Mouse (Mus musculus) forebrain, embryonic 11.5 days (tissue): ENCODE data around the gene Phactr1. TPM values are rescaled to one million over a fixed set of nuclear protein-coding genes. Genes with fewer than 3 reads are reported as not detected.

Experiments used
- ATAC-seq: fragments of 200-750 bp; cut with Nextera tagmentation; replicated peaks from 2 replicates; pipeline ENCODE4 v1.8.0; 2017; ENCODE audit warnings: moderate TSS enrichment; ENCODE audit not compliant: low FRiP score
- DNase-seq: peaks from one replicate; pipeline ENCODE4 v3.0.0-alpha.2; 2017; ENCODE audit warnings: low spot score
- H3K27ac ChIP-seq: fragments of 300-500 bp; sonication (generic); 2 replicates; pipeline ENCODE4 v1.5.1; 2014; ENCODE audit warnings: low read depth, low read length
- H3K27me3 ChIP-seq: fragments of 300-500 bp; sonication (generic); 2 replicates; pipeline ENCODE4 v1.6.1; 2014; ENCODE audit warnings: mild to moderate bottlenecking, low read length, mixed read lengths; ENCODE audit not compliant: control insufficient read depth, insufficient read depth
- H3K36me3 ChIP-seq: fragments of 300-500 bp; sonication (generic); 2 replicates; pipeline ENCODE4 v1.6.1; 2014; ENCODE audit warnings: mild to moderate bottlenecking, low read length, moderate library complexity, mixed read lengths; ENCODE audit not compliant: control insufficient read depth, insufficient read depth
- H3K4me1 ChIP-seq: fragments of 300-500 bp; sonication (generic); replicated peaks from 2 replicates; pipeline ENCODE4 v1.6.1; 2014; ENCODE audit warnings: low read length, mixed read lengths; ENCODE audit not compliant: control insufficient read depth, insufficient read depth
- H3K4me2 ChIP-seq: fragments of 300-500 bp; sonication (generic); 2 replicates; pipeline ENCODE4 v1.6.1; 2014; ENCODE audit warnings: low read depth, mild to moderate bottlenecking, low read length, moderate library complexity, mixed read lengths; ENCODE audit not compliant: severe bottlenecking
- H3K4me3 ChIP-seq: fragments of 300-500 bp; sonication (generic); 2 replicates; pipeline ENCODE4 v1.5.1; 2014; ENCODE audit warnings: low read depth, low read length
- H3K9ac ChIP-seq: fragments of 300-500 bp; sonication (generic); 2 replicates; pipeline ENCODE4 v1.6.1; 2014; ENCODE audit warnings: low read length
- H3K9me3 ChIP-seq: fragments of 300-500 bp; sonication (generic); 2 replicates; pipeline ENCODE4 v1.6.1; 2016; ENCODE audit warnings: low read length, mixed read lengths; ENCODE audit not compliant: control insufficient read depth
- WGBS: fragments of 180-500 bp; shearing (Covaris S2); extraction: QIAGEN DNeasy Blood & Tissue Kit; methylation state at CpG from one replicate; pipeline ENCODE4 v1.1.7; 2014; 5-methylcytosine and 5-hydroxymethylcytosine counted together
- polyA plus RNA-seq: library from polyadenylated mRNA; unstranded; fragments of >200 nt; fragmentation: Nextera tagmentation; extraction: Ambion mirVana; gene quantifications from 2 replicates; pipeline ENCODE4 v1.2.1, GENCODE M21; 2014

The Phactr1 gene
- polyA plus RNA-seq, 1 experiment from 2014 or later = 12.4 TPM

DNA sequence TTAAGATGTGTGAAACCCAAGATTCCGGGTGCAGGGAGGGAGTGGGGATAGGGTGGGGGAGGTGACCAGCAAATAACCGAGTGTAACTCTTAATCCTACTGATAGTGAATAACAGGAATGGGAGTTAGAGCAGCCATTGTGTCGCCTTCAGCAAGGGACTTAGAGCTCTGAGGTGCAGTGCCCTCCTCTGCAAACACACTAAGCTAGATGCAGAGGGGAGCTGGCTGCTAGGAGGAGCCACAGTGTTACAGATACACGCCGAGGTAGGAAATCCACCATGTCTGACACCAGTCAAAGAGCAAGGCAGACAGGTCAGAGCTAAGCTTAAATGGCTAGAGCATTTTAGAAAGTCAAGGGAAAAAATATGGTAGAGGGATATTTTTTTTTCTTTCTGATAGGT lies 476.9 kb downstream of the Phactr1 start:
- 32% methylated on average over 5 of the region's 5 CpGs for WGBS
- ATAC-seq (no peak), DNase-seq (no peak)
- Histone ChIP-seq H3K4me1 (no peaks in the 10 kb centered on the region), H3K36me3 (no peaks in the 10 kb centered on the region; the same call in 1 of the 2 replicates), H3K9ac (no peak overlapping the region), H3K4me3 (no peak overlapping the region), H3K27me3 (no peaks in the 10 kb centered on the region), H3K9me3 (no peaks in the 10 kb centered on the region), H3K4me2 (no peak overlapping the region), H3K27ac (no peak overlapping the region)

- WGBS = 60% methylated on average over 5 of the region's 5 CpGs
- Histone ChIP-seq H3K27ac (no peak overlapping the region), H3K9ac (no peak overlapping the region), H3K4me1 (no peaks in the 10 kb centered on the region), H3K4me3 (no peak overlapping the region), H3K36me3 (no peaks in the 10 kb centered on the region), H3K4me2 (no peak overlapping the region), H3K27me3 (no peaks in the 10 kb centered on the region), H3K9me3 (no peaks in the 10 kb centered on the region)
- ATAC-seq (no peak), DNase-seq (no peak)
These were observed 477.9 kb downstream of the Phactr1 start for GRCm38 (mm10) chr13:43158281-43158680.

- ATAC-seq (no peak), DNase-seq (no peak)
- no peaks in the 10 kb centered on the region for H3K36me3 ChIP-seq
- no peak overlapping the region for H3K27ac ChIP-seq
- H3K4me3 ChIP-seq = no peak overlapping the region
- no peaks in the 10 kb centered on the region for H3K4me1 ChIP-seq
- H3K9ac ChIP-seq = no peak overlapping the region
- no peak overlapping the region for H3K4me2 ChIP-seq
- no peaks in the 10 kb centered on the region for H3K27me3 ChIP-seq
- H3K9me3 ChIP-seq = no peaks in the 10 kb centered on the region
- WGBS = 87% methylated on average over 3 of the region's 3 CpGs
These were observed 479.0 kb downstream of the Phactr1 start for GRCm38 (mm10) chr13:43159429-43159828.

GRCm38 (mm10) chr13:43167721-43168120 lies 487.3 kb downstream of the Phactr1 start:
- WGBS = 65% methylated on average over 9 of the region's 9 CpGs
- Histone ChIP-seq H3K9me3 (no peaks in the 10 kb centered on the region), H3K4me3 (no peak overlapping the region), H3K4me1 (no peaks in the 10 kb centered on the region; the same call in 1 of the 2 replicates), H3K36me3 (no peaks in the 10 kb centered on the region), H3K27me3 (no peaks in the 10 kb centered on the region), H3K4me2 (no peak overlapping the region), H3K9ac (no peak overlapping the region), H3K27ac (no peak overlapping the region)
- DNase-seq = peak; percentile 20
- ATAC-seq = no peak

- H3K4me1 ChIP-seq = no peaks in the 10 kb centered on the region; the same call in 1 of the 2 replicates
- no peak within 1 kb of the TSS for H3K27ac ChIP-seq
- H3K9me3 ChIP-seq = no peaks in the 10 kb centered on the region
- no peaks in the 10 kb centered on the region for H3K27me3 ChIP-seq
- DNase-seq (peak; percentile 99), ATAC-seq (peak; percentile 95)
- H3K4me2 ChIP-seq = peak within 1 kb of the TSS; percentile 77
- H3K9ac ChIP-seq = peak within 1 kb of the TSS; percentile 77
- WGBS = 1% methylated on average over 48 of the region's 48 CpGs
- peak within 1 kb of the TSS; percentile 54 for H3K4me3 ChIP-seq
- H3K36me3 ChIP-seq = no peaks in the 10 kb centered on the region
These were observed 490.7 kb downstream of the Phactr1 start, which contains the start of gene Tbc1d7 for GRCm38 (mm10) chr13:43171020-43171710. Gene Tbc1d7, minus strand, starts transcription at chr13:43171501.

DNA sequence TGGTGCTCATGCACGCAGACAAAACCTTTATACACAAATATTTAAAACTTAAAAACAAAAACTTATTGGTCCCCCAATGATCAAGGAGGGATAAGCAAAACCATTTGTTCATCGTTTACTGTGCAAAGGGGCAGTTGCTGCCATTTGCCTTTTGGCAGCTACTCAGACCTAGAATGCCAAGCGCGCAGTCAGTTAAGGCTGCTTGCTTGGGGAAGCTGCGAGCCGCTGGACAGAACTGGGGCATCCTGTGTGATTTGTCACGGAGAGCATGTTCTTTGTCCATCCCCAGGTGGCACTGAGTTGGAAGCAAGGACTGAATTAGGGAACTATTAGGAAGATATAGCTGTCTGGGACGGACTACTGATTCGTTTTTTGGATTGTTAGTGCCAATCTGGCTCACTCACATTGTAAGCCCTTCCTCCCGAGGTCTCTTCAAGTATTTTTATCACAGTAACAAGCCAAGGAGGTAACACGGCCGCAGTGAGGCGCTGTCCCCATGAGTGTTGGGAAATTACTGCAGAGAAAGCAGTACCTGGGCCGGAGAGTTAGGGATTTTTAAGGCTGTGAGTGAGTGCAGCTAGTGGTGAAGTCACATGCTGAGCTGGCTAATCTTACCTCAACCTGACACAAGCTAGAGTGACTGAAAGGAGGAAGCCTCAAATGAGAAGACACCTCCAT lies 491.8 kb downstream of the Phactr1 start:
- 42% methylated on average over 14 of the region's 14 CpGs for WGBS
- DNase-seq = peak; percentile 57

DNA sequence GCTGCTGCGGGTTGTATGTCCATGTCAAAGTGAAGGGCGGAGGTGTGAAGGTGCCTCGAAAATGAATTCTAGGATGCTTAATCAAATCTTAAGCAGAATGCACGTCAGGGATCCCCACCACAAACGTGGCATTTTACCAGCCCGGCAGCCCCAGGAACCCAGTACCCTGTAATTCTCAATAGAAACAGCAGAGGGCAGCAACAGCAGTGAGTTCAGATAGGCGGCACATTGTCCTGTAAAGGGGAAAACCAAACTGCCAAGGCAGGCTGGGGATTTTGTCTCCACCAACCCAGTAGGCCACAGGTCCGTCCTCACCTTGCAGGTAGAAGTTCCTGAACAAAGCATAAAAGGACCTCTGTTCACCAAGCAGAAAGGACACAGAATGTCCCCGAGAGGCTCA lies 492.8 kb downstream of the Phactr1 start:
- Histone ChIP-seq H3K4me2 (no peak overlapping the region), H3K27me3 (no peaks in the 10 kb centered on the region), H3K36me3 (no peaks in the 10 kb centered on the region), H3K9me3 (no peaks in the 10 kb centered on the region), H3K27ac (no peak overlapping the region), H3K9ac (no peak overlapping the region), H3K4me3 (no peak overlapping the region), H3K4me1 (no peaks in the 10 kb centered on the region; the same call in 1 of the 2 replicates)
- peak; percentile 86 for DNase-seq
- ATAC-seq = 0 out of 2 replicates have a peak, but pooled peaks have one; percentile 24
- WGBS = 15% methylated on average over 9 of the region's 9 CpGs

More for the DNA sequence above, 491.8 kb downstream of the Phactr1 start:
- peak overlapping the region; percentile 77 for H3K9ac ChIP-seq
- ATAC-seq = no peak
- H3K4me2 ChIP-seq = peak overlapping the region; percentile 77
- peak overlapping the region; percentile 54 for H3K4me3 ChIP-seq
- no peaks in the 10 kb centered on the region for H3K36me3 ChIP-seq
- no peaks in the 10 kb centered on the region; the same call in 1 of the 2 replicates for H3K4me1 ChIP-seq
- no peak overlapping the region for H3K27ac ChIP-seq
- H3K27me3 ChIP-seq = no peaks in the 10 kb centered on the region
- no peaks in the 10 kb centered on the region for H3K9me3 ChIP-seq

DNA sequence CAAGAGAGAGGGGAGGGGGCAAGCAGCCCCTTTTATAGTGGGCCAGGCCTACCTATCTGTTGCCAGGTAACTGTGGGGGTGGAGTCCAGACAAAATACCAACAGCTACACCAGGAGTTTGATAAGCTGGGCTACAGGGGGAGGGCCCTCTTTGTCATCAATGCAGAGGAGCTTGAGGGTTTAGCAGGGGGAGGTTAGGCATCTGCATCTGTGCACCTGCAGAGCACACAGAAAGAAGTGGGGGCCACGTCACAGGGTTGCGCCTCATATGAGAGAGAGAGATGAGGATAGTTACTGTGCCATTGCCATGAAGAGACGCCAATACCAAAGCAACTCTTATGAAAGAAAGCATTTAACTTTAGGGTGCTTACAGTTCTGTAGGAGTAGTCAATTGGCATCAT lies 496.3 kb downstream of the Phactr1 start:
- Histone ChIP-seq H3K4me3 (no peak overlapping the region), H3K27ac (no peak overlapping the region), H3K9me3 (no peaks in the 10 kb centered on the region), H3K4me1 (no peaks in the 10 kb centered on the region; the same call in 1 of the 2 replicates), H3K4me2 (no peak overlapping the region), H3K36me3 (no peaks in the 10 kb centered on the region), H3K27me3 (no peaks in the 10 kb centered on the region), H3K9ac (no peak overlapping the region)
- DNase-seq = no peak
- ATAC-seq = no peak
- 93% methylated on average over 3 of the region's 3 CpGs for WGBS
